Mouse (Mus musculus): ENCODE measurements around the gene Vmn1r91. TPM values are rescaled to one million over a fixed set of nuclear protein-coding genes. Genes with fewer than 3 reads are reported as not detected.
"Not testable (repeated sequence)": the region's sequence is repeated elsewhere in the genome, so short reads cannot be mapped to it uniquely, and the experiment has no call there.

The Vmn1r91 gene
- 0.01 TPM in 1 of 2 replicates, not detected in the other for polyA plus RNA-seq (2012)

DNA sequence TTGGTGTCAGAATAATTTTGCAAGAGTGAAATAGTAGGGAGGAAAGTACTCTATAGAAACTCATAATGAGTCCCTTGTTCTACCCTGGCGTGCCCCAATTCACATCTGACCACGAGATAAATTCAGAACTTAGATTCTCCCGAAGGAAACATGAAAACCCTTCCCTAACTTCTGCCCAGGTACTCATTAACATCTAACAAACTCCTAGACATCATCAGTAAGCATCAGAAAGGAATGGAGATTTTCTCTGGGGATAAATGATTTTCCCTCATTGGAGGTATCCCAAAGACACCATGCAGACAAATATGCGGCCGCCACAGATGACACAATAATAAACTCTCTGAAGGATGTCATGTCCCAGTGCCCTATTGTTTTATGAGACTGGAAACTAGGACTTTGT, at the start of gene Vmn1r91:
TSS of gene Vmn1r91 (plus strand) at position 301 of the 400 bp plus-strand sequence.
- H3K4me3 ChIP-seq (replicated peaks); H3K36me3 ChIP-seq (ENCODE audit: control insufficient read depth); H3K9me3 ChIP-seq (ENCODE audit: control insufficient read depth, low read length); H3K4me1 ChIP-seq (ENCODE audit: control insufficient read depth); H3K27me3 ChIP-seq (ENCODE audit: control insufficient read depth): not testable (repeated sequence)

DNA sequence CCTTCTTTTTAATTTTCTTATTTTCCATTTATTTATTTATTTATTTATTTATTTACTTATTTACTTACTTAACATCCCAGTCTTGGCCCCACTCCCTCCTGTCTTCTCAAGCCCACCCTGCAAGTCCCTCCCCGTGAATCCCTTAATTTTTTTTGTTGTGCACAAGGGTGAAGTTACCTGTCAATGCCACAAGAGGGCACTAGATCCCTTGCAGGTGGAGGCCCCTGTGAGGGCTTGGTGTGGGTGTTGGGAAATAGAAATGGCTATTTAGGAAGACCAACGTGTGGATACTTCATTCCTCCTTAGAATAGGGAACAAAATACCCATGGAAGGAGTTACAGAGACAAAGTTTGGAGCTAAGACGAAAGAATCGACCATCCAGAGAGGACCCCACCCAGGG, 35.4 kb upstream of the Vmn1r91 start:
- H3K36me3 ChIP-seq (ENCODE audit: control insufficient read depth); H3K4me3 ChIP-seq (replicated peaks); H3K4me1 ChIP-seq (ENCODE audit: control insufficient read depth); H3K27me3 ChIP-seq (ENCODE audit: control insufficient read depth); H3K9me3 ChIP-seq (ENCODE audit: control insufficient read depth, low read length): not testable (repeated sequence)

DNA sequence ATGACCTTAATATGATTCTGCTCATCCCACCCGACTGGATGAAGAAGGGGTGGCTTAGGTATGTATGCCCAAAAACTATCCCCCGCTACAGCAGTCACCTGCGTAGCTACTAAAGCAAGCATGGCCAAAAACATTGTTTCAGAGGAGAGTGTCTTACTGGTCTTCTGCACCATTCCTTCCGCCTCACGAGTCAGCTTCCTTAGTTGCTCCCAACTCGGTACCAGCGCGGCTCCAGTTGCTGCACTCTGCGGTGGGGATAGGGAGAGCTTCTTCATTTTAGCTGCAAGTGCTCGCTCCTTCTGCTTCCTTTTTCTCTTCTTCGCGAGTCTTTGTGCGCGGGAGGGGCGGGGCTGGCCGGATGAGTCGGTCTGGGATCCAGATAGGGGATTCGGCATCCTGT, 21.4 kb upstream of the Vmn1r91 start:
- not testable (repeated sequence) for H3K9me3 ChIP-seq (ENCODE audit: control insufficient read depth, low read length); H3K4me3 ChIP-seq (replicated peaks); H3K4me1 ChIP-seq (ENCODE audit: control insufficient read depth); H3K36me3 ChIP-seq (ENCODE audit: control insufficient read depth); H3K27me3 ChIP-seq (ENCODE audit: control insufficient read depth)

DNA sequence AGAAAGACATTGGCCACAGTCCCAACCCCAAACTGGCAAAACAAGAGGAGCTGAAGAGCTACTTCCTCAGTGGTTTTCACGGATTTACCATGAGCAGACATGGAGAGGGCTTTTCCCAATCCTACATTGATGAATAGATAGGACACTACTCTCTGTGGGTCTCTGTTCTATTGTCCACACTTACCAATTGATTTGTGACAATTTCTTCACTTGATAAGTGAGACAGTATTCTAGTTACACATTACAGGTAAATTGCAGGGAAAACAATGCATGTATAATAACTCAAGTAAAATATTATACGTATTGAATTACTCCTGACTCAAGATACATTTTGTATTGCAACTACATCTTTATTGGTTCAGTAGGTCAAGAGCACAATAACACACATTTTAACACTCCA, 23.0 kb downstream of the Vmn1r91 start, which contains the start of gene Gm16442:
TSS of gene Gm16442 (minus strand) at position 101 of the 400 bp plus-strand sequence.
- not testable (repeated sequence) for H3K4me3 ChIP-seq (replicated peaks)

DNA sequence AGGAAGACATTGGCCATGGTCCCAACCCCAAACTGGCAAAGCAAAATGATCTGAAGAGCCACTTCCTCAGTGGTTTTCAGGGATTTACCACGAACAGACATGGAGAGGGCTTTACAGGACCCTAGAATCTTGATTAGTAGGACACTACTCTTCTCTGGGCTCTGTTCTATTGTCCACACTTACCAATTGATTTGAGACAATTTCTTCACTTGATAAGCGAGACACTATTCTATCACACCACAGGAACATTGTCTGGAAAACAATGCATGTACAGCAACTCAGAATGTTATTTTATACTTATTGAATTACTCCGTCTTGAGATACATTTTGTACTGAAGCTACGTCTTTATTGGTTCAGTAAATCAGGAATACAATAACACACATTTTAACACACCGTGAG, 39.5 kb downstream of the Vmn1r91 start, which contains the start of gene Vmn1r93:
TSS of gene Vmn1r93 (minus strand) at position 101 of the 400 bp plus-strand sequence.
- H3K9me3 ChIP-seq (ENCODE audit: control insufficient read depth, low read length); H3K4me3 ChIP-seq (replicated peaks); H3K36me3 ChIP-seq (ENCODE audit: control insufficient read depth); H3K4me1 ChIP-seq (ENCODE audit: control insufficient read depth); H3K27me3 ChIP-seq (ENCODE audit: control insufficient read depth): not testable (repeated sequence)

More for the DNA sequence above, 23.0 kb downstream of the Vmn1r91 start, which contains the start of gene Gm16442:
- H3K9me3 ChIP-seq (ENCODE audit: control insufficient read depth, low read length); H3K27me3 ChIP-seq (ENCODE audit: control insufficient read depth); H3K4me1 ChIP-seq (ENCODE audit: control insufficient read depth); H3K36me3 ChIP-seq (ENCODE audit: control insufficient read depth): not testable (repeated sequence)

Other genes starting within 250 kb of the Vmn1r91 start
- not detected in 2 replicates for gene Gm19345, start 247.7 kb upstream of the Vmn1r91 start, polyA plus RNA-seq (2012)
- not detected in 2 replicates for gene Ceacam16, start 238.4 kb upstream of the Vmn1r91 start, polyA plus RNA-seq (2012)
- not detected in 2 replicates for gene Ceacam19, start 211.7 kb upstream of the Vmn1r91 start, polyA plus RNA-seq (2012)
- 0.02 and 0.04 TPM in 2 replicates for gene Pvr, start 178.5 kb upstream of the Vmn1r91 start, polyA plus RNA-seq (2012)
- not detected in 2 replicates for gene Igsf23, start 148.9 kb upstream of the Vmn1r91 start, polyA plus RNA-seq (2012)
- not detected in 2 replicates for gene Ceacam20, start 134.3 kb upstream of the Vmn1r91 start, polyA plus RNA-seq (2012)
- not detected in 2 replicates for gene Nlrp9b, start 108.2 kb upstream of the Vmn1r91 start, polyA plus RNA-seq (2012)
- gene Gm16442, start 22.9 kb downstream of the Vmn1r91 start, polyA plus RNA-seq (2012), result not detected in 2 replicates
- not detected in 2 replicates for gene Vmn1r93, start 39.4 kb downstream of the Vmn1r91 start, polyA plus RNA-seq (2012)
- gene Vmn1r94, start 68.7 kb downstream of the Vmn1r91 start, polyA plus RNA-seq (2012), result not detected in 2 replicates
- not detected in 2 replicates for gene Vmn1r95, start 94.0 kb downstream of the Vmn1r91 start, polyA plus RNA-seq (2012)
- not detected in 2 replicates for gene Gm6164, start 105.9 kb downstream of the Vmn1r91 start, polyA plus RNA-seq (2012)
- gene Gm4498, start 134.1 kb downstream of the Vmn1r91 start, polyA plus RNA-seq (2012), result not detected in 2 replicates
- gene Gm5890, start 163.2 kb downstream of the Vmn1r91 start, polyA plus RNA-seq (2012), result 0.03 TPM in 1 of 2 replicates, not detected in the other
- not detected in 2 replicates for gene Gm4133, start 234.4 kb downstream of the Vmn1r91 start, polyA plus RNA-seq (2012)

All from erythroblast, embryonic 14.5 days (primary cell).